Mouse (Mus musculus): ENCODE measurements around the gene Dip2c.

DNA sequence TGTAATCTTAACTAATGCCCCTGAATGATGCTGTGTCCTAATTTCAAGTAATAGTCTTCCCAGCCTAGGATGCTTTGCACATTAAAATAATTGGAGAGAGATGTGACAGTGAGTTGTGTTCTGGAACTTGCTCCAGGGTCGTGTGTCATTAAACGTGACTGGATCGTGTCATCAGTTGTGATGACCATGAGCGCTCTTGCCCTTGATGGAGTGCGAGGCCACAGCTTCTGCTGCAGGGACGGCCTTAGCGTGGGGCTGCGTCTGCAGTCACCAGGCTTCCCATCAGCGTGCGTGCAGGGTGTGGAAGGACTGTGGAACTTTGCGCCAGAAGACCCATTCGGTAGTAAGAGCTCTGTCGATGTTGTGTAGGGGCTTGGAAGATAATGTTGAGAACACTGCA, 372.4 kb downstream of the Dip2c start:
- TF ChIP-seq EP300 (IDR thresholded peaks at IDR 0.05; ENCODE audit: low read depth): no peak
- TF ChIP-seq CTCF (IDR thresholded peaks at IDR 0.05; ENCODE audit: low read depth): no peak

Measured in heart, postnatal 0 days (tissue).